Mouse (Mus musculus) left cerebral cortex, adult 8-10 months (tissue): ENCODE measurements around the gene Kcnab3. TPM values are rescaled to one million over a fixed set of nuclear protein-coding genes. Genes with fewer than 3 reads are reported as not detected.
A peak's percentile ranks its signal among the peaks of the same experiment; 100 is the strongest.

ENCODE experiments used
- DNase-seq, 2 experiments: peaks; one replicate each; pipeline ENCODE4 v3.0.0; 2022; ENCODE audit warnings: low spot score in 2 of 2
- total RNA-seq, 4 experiments: library from RNA; stranded (reverse); gene quantifications; 2 replicates each; pipeline ENCODE4 v1.2.4; 2022

Gene Kcnab3
- total RNA-seq, 4 experiments from 2014 or later = 72.7 to 84.4 (median 78.8) TPM

GRCm38 (mm10) chr11:69331929-69332405 is 5.9 kb downstream of the Kcnab3 start:
- DNase-seq = peak; percentile 71 to 74

GRCm38 (mm10) chr11:69332713-69333253 is 6.7 kb downstream of the Kcnab3 start:
- DNase-seq = no peak

- DNase-seq = no peak
Observed at GRCm38 (mm10) chr11:69333922-69334321, 7.9 kb downstream of the Kcnab3 start.

DNA sequence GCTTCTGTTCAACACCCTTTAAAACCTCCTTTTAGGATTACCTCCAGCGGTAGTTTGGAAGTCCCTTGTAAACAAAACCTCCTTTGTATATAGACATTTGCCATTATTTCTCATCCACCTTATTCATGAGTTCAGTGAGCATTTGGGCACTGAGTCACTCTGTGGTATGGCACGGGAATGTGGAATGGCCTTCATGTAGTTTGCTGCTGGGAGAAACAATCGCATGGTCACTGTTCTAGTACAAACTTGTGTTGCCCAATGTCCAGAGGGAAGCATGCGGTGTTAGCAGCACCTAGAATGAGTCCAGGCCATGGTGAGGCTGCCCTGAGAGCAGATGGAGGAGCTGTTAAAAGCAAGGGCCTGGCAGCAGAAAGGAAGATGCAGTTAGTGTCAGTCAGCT is 8.7 kb downstream of the Kcnab3 start:
- DNase-seq = no peak

GRCm38 (mm10) chr11:69340161-69341131 is 14.4 kb downstream of the Kcnab3 start, which contains the start of gene Rnf227:
TSS of gene Rnf227 (plus strand) at chr11:69340461.
- peak; percentile 71 to 73 for DNase-seq

DNA sequence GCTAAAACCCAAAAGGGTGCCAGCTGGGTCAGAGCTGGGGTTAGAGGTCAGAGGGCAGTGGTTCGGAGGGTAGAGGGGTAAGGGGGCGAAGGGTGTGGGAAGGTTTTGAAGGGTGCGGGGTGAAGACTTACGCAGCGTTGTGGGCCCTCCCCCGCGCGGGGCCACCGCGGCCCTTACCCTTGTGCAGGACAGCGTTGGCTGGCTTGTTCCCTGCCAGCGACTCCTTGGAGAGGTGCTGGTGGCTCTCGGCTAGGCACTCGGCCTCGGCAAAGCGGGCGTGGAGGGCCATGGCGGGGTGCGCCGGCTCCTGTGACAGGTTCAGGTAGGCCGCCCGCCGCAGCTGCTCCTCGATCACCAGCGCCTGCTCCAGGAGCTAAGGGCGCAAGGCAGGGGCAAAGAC is 20.4 kb downstream of the Kcnab3 start:
- no peak for DNase-seq

GRCm38 (mm10) chr11:69356544-69356943 is 30.5 kb downstream of the Kcnab3 start:
- DNase-seq = no peak

DNA sequence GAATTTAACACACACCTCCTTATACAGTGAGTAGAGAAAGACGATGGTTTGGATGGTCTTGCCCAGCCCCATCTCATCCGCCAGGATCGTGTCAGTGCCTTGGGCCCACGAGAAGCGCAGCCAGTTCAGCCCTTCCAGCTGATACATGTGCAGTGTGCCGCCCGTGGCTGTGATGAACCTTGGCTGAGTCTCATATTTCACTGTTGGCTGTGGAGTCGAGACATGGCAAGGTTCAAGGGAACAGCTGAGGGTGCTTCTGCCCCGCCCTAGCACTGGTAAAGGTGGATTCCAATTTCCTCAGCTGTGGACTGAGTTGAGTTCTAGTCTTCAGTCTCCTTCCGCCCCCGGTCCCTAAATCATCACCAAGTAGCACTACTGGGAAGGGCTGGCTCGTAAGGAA is 31.6 kb downstream of the Kcnab3 start:
- no peak for DNase-seq

DNA sequence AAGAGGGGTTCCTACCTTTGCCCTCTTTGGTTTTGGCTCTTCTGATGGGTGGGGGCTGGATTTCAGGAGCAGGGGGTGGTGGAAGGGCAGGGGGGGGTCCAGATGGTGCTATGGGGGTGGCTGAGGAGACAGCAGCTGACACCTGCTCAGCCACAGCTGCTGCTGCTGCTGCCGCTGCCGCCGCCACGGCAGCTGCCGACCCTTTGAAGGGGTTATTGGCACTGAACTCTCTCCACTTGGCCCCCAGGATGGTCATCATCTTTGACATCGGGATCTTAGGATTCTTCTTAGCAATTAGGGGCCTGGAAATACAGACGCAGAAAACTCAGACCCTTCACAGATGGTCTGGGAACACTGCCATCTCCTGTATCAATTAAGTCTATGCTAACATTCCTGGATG is 36.0 kb downstream of the Kcnab3 start:
- no peak for DNase-seq

DNA sequence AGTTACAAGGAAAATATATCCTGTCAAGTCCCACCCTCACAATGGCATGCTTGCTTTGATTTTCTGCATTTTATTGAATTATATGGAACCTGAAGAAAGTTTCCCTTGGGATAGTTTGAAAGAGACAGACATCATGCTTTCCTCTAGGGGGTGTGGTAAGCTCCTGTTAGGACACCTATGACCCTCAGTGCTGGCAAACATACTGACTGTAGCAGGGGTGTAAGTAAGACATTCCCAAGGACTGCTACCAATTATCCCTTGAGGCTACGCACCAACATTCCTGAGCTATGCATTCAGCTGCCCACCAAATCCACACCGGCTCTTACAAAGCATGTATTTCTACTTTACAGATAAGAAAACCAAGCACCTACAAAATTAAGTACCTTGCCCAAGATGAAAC is 36.4 kb downstream of the Kcnab3 start:
- no peak for DNase-seq

DNA sequence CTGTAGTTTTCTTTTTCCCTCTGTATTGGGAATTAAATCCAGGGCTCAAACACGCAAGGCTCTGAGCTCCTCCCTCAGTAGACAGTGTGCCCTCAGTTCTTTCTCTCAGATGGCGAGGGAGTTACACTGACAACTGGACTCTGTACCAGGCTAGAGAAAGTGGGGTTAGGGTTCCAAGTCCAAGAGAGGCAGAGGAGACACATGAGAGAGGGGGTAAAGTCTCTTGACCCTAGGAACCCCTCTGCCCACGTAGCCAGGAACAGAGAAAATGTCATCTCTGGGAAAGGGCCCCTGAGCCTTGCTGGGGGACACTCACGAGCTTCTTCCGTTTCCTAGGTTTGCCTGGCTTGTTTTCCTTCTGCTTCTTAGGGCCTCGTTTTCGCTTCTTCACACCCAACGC is 38.3 kb downstream of the Kcnab3 start:
- DNase-seq = no peak

DNA sequence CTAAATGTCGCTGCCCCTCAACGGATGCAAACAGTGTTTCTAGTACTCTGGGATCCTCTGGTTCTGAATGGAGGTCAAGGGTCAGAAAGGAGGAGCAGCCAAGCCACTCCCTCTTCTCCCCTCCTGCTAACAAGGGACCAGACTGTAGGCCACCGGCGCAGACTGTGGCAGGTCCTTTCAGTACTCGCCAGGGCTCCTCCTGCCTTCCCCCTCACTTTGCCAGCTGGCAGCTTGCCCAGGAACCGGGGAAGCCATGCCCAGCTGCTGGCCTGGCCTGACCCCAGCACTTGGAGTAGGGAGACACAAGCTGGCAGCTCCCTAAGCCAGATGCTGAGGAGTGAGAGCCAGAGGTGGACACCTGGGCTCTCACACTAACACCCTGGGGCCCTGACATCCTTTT is 38.9 kb downstream of the Kcnab3 start:
- peak; percentile 79 to 92 for DNase-seq

GRCm38 (mm10) chr11:69365722-69366121 is 39.7 kb downstream of the Kcnab3 start:
- no peak for DNase-seq

DNA sequence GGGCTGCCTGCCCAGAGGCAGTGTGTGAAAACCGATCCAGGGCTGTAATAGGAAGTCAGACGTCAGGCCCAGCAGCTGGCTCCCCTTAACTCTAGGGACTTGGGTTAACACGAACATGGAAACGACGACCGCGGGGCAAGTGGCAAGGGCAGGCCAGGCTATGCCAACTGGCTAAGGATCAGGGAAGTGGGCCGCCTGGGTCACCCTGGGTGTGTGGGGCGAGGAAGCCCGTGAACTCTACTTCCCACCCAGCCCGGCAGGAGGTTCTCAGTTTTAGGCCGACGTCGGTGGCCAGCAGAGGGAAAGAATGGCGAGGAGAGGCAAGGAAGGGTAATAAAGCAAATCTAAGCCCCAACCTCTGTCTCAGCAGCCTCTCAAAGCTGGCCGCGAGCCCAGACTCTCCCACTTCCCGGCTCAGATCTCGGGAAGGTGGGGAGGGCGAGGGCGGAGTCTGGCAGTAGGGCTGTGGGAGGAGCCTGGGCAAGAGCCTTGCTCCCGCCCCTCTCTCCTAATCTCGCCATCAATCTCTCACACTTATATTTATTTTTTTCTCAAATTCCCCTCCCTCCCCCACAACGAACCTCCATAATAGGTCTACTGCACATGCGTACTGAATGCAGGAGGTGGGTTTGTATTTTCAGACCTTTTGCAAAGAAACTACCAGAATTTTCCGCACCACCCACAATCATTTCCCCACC is 40.2 kb downstream of the Kcnab3 start:
- DNase-seq = peak; percentile 79 to 95

DNA sequence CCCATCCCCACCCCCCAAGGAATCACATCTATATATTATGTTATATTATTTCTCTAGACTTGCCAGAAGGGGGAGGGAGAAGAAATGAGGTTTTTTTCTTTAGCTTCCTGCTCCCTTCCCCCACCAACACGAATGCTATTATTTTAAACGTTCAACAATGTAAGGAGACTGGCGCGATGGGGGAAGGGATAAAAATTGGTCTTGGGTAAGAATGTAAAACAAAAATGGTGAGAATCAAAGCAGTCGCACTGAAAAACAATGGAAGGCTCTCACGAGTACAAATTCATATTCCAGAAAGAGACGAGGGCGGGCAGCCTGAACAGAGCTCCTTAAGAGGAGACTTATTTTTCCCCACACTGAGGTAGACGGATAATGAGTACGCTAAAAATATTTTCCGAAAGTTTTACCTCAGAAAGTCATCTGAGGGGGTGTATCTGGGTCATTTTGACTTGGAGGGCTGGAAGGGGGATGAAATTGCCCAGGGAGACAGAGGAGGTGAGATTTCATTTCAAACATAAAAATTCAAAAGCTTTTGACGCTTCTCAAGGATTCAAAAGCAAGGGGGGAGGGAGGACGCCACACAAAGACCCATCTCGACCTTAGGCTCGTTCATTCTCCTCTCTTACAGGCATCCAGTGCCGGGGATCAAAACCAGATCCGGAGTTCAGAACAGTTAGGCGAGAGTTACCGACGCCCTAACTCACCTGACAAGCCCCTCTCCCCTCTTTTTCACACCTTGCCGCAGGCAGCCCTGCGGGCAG is 41.0 kb downstream of the Kcnab3 start:
- DNase-seq = no peak

DNA sequence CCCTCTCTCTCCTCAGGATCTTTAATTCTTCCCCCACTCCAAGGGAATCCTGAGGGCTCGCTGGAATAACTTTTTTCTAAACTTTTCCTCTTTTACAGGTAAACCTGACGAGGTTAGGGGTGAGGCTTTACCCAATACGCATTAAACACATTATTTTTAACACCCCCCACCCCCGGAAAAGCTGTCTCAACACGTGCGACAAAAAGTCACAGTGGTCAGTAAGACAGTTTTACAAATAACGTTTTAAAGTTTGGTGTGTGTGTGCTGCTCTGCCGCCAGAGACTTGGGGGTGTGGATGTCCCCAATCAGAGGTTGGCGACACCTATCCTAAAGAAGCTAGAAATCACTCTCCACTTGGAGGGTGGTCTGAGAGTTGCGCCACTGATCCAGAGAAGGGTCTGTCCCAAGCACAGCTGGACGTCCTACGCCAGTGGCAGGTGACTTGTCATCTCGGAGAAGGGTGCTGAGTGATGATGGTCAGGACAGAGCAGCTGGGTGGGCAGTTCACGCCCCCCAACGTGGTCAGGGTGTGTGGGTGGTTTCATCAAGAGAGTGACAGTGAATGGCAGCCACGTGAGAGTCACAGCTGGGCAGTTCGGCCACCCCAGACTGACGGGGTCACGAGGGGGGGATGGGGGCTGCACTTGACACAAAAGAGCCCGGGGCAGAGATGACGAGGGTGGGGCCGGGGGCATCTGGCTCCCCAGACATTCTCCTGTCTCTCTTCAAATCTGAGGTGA is 41.7 kb downstream of the Kcnab3 start:
- peak in 1 of 2 experiments; percentile 55 for DNase-seq

DNA sequence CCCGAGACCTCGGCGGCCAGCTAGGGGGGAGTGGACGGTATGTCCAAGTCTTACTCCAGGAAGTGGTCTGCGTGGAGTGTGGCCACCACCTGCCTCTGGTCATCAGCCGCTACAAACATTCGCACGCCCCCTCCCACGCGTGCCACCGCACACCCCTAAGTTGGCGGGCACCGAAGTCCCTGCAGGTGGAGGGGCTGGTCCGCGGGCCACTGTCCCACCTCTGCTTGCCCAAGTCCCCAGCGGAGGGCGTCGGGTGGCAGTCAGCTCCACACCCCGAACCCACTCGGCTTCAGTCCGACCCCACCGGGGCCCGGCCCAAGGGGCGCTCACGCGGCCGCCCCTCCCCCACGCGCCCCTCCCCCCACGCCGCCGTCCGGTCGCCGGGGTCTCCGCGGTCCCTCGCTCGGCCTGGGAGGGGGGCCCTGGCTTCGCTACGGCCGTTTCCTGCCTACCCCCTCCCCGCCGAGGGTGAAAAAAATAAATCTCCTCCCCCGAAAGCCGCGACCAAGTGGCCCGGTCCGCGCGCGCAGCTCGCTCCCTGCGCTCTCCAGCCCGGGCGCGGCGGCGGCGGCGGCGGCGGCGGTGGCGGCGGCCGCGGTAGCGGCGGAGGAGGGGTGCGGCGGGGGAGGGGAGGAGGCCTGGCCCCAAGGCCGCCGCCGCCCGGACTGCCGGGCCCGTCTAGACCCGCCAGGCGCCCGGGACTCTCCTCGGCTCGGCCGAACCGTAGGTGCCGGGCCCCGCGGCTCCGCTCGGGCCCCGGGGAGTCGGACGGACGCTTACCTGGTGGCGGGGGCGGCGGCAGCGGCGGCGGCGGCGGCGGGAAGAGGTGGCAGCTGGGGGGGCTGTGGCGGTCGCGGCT is 42.5 kb downstream of the Kcnab3 start:
- peak in 1 of 2 experiments; percentile 53 for DNase-seq

DNA sequence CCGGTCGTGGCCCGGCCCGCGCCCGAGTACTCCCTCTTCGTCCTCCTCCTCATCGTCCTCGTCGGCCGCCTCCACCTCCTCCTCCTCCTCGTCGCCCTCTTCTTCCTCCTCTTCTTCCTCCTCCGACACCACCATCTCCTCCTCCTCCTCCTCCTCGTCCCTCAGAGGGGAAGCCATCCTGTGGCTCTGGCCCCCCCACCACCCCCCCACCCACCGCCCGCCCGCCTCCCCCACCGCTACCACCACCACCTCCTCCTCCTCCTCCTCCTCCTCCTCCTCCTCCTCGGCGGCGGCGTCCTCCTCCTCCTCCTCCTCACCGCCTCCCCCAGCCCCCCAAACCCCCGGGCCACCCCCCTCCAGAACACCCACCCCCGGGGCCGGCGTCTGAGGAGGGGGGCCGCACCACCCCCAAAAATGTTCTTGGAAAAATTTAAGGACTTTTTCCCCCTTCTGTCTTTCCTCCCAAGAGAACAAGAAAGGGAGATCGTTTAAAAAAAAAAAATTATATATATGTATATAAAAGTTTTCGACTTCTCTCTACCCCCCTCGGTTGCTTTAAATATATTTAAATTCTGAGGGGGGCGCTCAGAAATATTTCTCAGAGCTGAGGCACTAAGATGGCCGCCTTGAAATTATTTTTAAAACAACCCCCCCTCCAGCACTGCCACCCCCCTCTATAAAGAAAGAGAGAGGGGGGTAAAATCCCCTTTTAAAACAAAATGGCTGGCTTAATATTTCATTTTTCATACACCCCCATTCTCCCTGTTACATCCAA is 43.3 kb downstream of the Kcnab3 start, which contains the start of gene Chd3:
Chd3 (minus strand) TSS at position 192 of the 775 bp plus-strand sequence.
- no peak for DNase-seq
